Mouse (Mus musculus) limb, embryonic 15.5 days (tissue): ENCODE measurements around the gene Retn. TPM values are rescaled to one million over a fixed set of nuclear protein-coding genes. Genes with fewer than 3 reads are reported as not detected.

Experiments used
- ATAC-seq: fragments of 200-750 bp; cut with Nextera tagmentation; 2 replicates; pipeline ENCODE4 v1.8.0; 2017; ENCODE audit warnings: low read depth, moderate TSS enrichment; ENCODE audit not compliant: insufficient number of reproducible peaks, low FRiP score, low TSS enrichment
- H3K27ac ChIP-seq: fragments of 300-500 bp; sonication (generic); 2 replicates; pipeline ENCODE4 v1.5.1; 2015; ENCODE audit warnings: moderate library complexity, mild to moderate bottlenecking, inconsistent platforms
- H3K27me3 ChIP-seq: fragments of 300-500 bp; sonication (generic); 2 replicates; pipeline ENCODE4 v1.6.1; 2015; ENCODE audit warnings: inconsistent platforms
- H3K36me3 ChIP-seq: fragments of 300-500 bp; sonication (generic); 2 replicates; pipeline ENCODE4 v1.6.1; 2015; ENCODE audit warnings: inconsistent platforms
- H3K4me1 ChIP-seq: fragments of 300-500 bp; sonication (generic); 2 replicates; pipeline ENCODE4 v1.6.1; 2015; ENCODE audit warnings: inconsistent platforms
- H3K4me2 ChIP-seq: fragments of 300-500 bp; sonication (generic); 2 replicates; pipeline ENCODE4 v1.6.1; 2015; ENCODE audit warnings: mild to moderate bottlenecking, inconsistent platforms
- H3K4me3 ChIP-seq: fragments of 300-500 bp; sonication (generic); 2 replicates; pipeline ENCODE4 v1.5.1; 2015; ENCODE audit warnings: mild to moderate bottlenecking, inconsistent platforms
- H3K9ac ChIP-seq: fragments of 300-500 bp; sonication (generic); 2 replicates; pipeline ENCODE4 v1.6.1; 2015; ENCODE audit warnings: inconsistent platforms
- H3K9me3 ChIP-seq: fragments of 300-500 bp; sonication (generic); 2 replicates; pipeline ENCODE4 v1.6.1; 2016; ENCODE audit warnings: inconsistent platforms
- WGBS: fragments of 180-500 bp; shearing (Covaris S2); methylation state at CpG from one replicate; pipeline ENCODE4 v1.1.7; 2015; 5-methylcytosine and 5-hydroxymethylcytosine counted together
- polyA plus RNA-seq: library from polyadenylated mRNA; unstranded; fragments of >200 nt; fragmentation: Nextera tagmentation; extraction: Ambion mirVana; gene quantifications from 2 replicates; pipeline ENCODE4 v1.2.1, GENCODE M21; 2015

Retn gene
- polyA plus RNA-seq: not detected in 2 replicates

- Histone ChIP-seq H3K27ac (no peak within 1 kb of the TSS), H3K9ac (no peak within 1 kb of the TSS), H3K36me3 (no peaks in the 10 kb centered on the region), H3K9me3 (no peaks in the 10 kb centered on the region), H3K4me1 (no peaks in the 10 kb centered on the region), H3K4me3 (no peak within 1 kb of the TSS), H3K27me3 (no peaks in the 10 kb centered on the region), H3K4me2 (no peak within 1 kb of the TSS)
- ATAC-seq: peak; percentile 20; the same call in 1 of the 2 replicates
- 72% methylated on average over 3 of the region's 3 CpGs for WGBS
These were observed at the start of gene Retn for GRCm38 (mm10) chr8:3655526-3655925. TSS of gene Retn (plus strand) at chr8:3655770.

DNA sequence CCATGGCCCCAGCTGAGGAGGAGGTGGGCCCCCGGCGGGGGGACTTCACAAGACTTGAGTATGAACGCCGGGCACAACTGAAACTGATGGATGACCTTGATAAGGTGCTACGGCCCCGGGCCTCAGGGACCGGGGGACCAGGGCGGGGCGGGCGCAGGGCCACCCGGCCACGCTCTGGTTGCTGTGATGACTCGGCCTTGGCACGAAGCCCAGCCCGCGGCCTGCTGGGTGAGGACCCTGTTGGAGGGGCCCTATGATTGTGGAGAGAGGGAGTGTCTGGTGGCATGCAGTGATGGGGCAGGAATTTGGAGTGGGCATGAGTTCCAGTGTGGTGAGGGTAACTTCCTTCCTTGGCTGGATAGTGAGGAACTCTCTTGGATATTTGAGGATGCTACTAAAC lies 49.0 kb upstream of the Retn start:
- Histone ChIP-seq H3K4me3 (no peak overlapping the region), H3K4me1 (peaks cover 5% of the 10 kb centered on the region; the same call in 1 of the 2 replicates), H3K4me2 (no peak overlapping the region), H3K27me3 (no peaks in the 10 kb centered on the region), H3K27ac (no peak overlapping the region), H3K36me3 (peaks cover 76% of the 10 kb centered on the region), H3K9me3 (no peaks in the 10 kb centered on the region), H3K9ac (no peak overlapping the region)
- WGBS: 81% methylated on average over 16 of the region's 16 CpGs
- ATAC-seq: no peak

- H3K27me3 ChIP-seq: no peaks in the 10 kb centered on the region
- peaks cover 5% of the 10 kb centered on the region; the same call in 1 of the 2 replicates for H3K4me1 ChIP-seq
- H3K4me3 ChIP-seq: no peak overlapping the region
- H3K9me3 ChIP-seq: no peaks in the 10 kb centered on the region
- no peak overlapping the region for H3K9ac ChIP-seq
- H3K36me3 ChIP-seq: peaks cover 77% of the 10 kb centered on the region
- WGBS: 88% methylated on average over 7 of the region's 7 CpGs
- H3K27ac ChIP-seq: no peak overlapping the region
- no peak for ATAC-seq
- H3K4me2 ChIP-seq: no peak overlapping the region
These were observed 47.7 kb upstream of the Retn start for GRCm38 (mm10) chr8:3607822-3608221.

DNA sequence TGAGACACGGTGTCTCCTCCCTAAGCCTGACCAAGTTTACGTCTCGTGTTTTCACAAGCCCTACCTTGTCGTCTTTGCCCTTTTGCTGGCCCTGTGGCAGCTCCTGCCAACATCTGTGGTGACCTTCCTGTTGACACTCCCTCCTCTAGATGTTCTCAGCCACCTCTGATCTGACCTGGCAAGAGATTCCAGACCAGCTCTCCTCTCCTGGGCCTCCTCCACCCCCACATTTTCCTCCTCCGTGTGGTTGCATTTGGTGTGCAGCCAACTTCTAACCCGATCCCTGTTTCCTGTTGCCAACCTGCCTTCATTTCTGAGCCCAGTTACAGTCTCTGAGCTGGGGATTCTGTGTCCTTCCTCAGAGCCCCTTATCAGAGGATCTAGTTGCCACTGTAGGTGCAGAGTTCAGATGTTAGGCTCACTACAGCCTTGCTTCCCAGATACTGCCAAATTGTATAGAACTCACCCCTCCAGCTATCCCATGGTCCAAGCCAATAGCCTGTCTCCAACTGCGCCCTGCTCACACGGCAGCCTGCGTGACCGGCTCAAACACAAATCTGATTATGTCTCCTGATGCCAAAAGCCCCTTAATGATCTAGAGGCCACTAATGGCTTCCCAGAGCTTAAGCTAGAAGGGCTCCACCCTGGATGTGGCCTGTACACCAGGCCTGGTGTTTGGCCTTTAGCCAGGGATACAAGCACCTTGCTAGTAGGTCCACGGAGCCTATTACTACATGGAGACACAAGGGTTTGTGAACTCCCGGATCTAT lies 46.3 kb upstream of the Retn start:
- peaks cover 80% of the 10 kb centered on the region for H3K36me3 ChIP-seq
- H3K27ac ChIP-seq: peak overlapping the region; percentile 27; the same call in 1 of the 2 replicates
- H3K4me2 ChIP-seq: no peak overlapping the region
- H3K4me3 ChIP-seq: no peak overlapping the region
- no peak overlapping the region for H3K9ac ChIP-seq
- no peak for ATAC-seq
- H3K27me3 ChIP-seq: no peaks in the 10 kb centered on the region
- H3K4me1 ChIP-seq: peaks cover 5% of the 10 kb centered on the region; the same call in 1 of the 2 replicates
- no peaks in the 10 kb centered on the region for H3K9me3 ChIP-seq
- 72% methylated on average over 12 of the region's 12 CpGs for WGBS

GRCm38 (mm10) chr8:3609816-3610150 lies 45.8 kb upstream of the Retn start:
- Histone ChIP-seq H3K9me3 (no peaks in the 10 kb centered on the region), H3K27me3 (no peaks in the 10 kb centered on the region), H3K4me2 (no peak overlapping the region), H3K9ac (no peak overlapping the region), H3K27ac (no peak overlapping the region; the same call in 1 of the 2 replicates), H3K36me3 (peaks cover 82% of the 10 kb centered on the region), H3K4me3 (no peak overlapping the region), H3K4me1 (peaks cover 5% of the 10 kb centered on the region; the same call in 1 of the 2 replicates)
- WGBS: 66% methylated on average over 6 of the region's 6 CpGs
- no peak for ATAC-seq

GRCm38 (mm10) chr8:3621199-3621970 lies 34.2 kb upstream of the Retn start, which contains the start of the genes Xab2 and Pet100:
TSS of gene Xab2 (minus strand) at chr8:3621316.
TSS of gene Pet100 (plus strand) at chr8:3621548.
- Histone ChIP-seq H3K27ac (no peak within 1 kb of the TSS), H3K27me3 (no peaks in the 10 kb centered on the region), H3K4me2 (peak within 1 kb of the TSS; percentile 73), H3K9me3 (no peaks in the 10 kb centered on the region), H3K9ac (peak within 1 kb of the TSS; percentile 70), H3K36me3 (peaks cover 23% of the 10 kb centered on the region), H3K4me3 (peak within 1 kb of the TSS; percentile 72), H3K4me1 (peaks cover 21% of the 10 kb centered on the region)
- under 1% methylated on average over 37 of the region's 37 CpGs for WGBS
- ATAC-seq: peak; percentile 98

DNA sequence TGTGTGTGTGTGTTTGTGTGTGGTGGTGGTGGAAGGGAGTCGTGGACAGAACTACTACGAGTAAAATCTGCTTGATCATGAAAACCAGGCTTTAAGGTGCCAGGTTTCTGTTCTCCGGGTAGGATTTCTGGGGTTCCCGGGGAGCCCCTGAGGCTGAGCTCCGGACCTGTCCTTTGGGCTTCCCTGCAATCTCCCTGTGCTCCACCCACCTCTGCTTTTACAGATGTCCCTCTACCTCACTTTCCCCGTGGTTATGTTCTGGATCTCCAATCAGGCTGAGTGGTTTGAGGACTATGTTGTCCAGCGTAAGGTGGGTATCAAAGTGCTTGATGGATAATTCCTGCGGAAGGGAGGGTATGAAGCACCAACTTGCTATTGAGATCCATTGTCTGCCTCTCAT lies 33.5 kb upstream of the Retn start:
- no peak overlapping the region for H3K27ac ChIP-seq
- H3K4me1 ChIP-seq: peaks cover 21% of the 10 kb centered on the region
- 75% methylated on average over 8 of the region's 8 CpGs for WGBS
- peak overlapping the region; percentile 72 for H3K4me3 ChIP-seq
- peaks cover 18% of the 10 kb centered on the region for H3K36me3 ChIP-seq
- H3K9ac ChIP-seq: no peak overlapping the region; the same call in 1 of the 2 replicates
- no peak for ATAC-seq
- no peaks in the 10 kb centered on the region for H3K27me3 ChIP-seq
- no peaks in the 10 kb centered on the region for H3K9me3 ChIP-seq
- H3K4me2 ChIP-seq: peak overlapping the region; percentile 57

- Histone ChIP-seq H3K27me3 (peaks cover 13% of the 10 kb centered on the region; the same call in 1 of the 2 replicates), H3K9ac (no peak within 1 kb of the TSS)
- 64% methylated on average over 1 of the region's 1 CpGs for WGBS
These were observed 30.1 kb upstream of the Retn start, which contains the start of gene Pcp2 for GRCm38 (mm10) chr8:3625445-3625844. TSS of gene Pcp2 (minus strand) at chr8:3625545.

DNA sequence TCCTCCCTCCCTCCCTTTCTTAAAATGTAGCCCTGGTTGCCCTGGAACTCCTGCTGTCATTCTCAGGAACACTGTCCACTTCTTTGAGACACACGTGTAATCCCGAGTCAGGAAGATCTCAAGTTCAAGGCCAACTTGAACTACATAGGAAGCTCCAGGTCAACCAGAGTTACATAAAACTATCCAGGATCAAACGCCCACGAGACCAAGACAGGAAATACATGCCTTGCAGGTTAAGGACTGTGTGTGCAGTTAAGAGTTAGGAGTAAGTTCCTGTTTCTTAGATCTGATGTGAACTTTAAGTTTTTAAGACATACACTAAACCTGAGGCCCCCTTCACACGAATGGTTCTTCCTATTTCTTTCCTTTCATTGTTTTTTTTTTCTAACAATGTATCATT lies 28.6 kb upstream of the Retn start:
- Histone ChIP-seq H3K9me3 (no peaks in the 10 kb centered on the region), H3K27ac (no peak overlapping the region), H3K27me3 (peaks cover 21% of the 10 kb centered on the region; the same call in 1 of the 2 replicates), H3K4me3 (no peak overlapping the region), H3K36me3 (no peaks in the 10 kb centered on the region), H3K4me2 (no peak overlapping the region), H3K4me1 (peaks cover 19% of the 10 kb centered on the region), H3K9ac (no peak overlapping the region)
- ATAC-seq: no peak
- 57% methylated on average over 5 of the region's 5 CpGs for WGBS

More at GRCm38 (mm10) chr8:3625445-3625844, 30.1 kb upstream of the Retn start, which contains the start of gene Pcp2:
- no peak within 1 kb of the TSS for H3K4me2 ChIP-seq
- H3K4me1 ChIP-seq: peaks cover 10% of the 10 kb centered on the region
- no peaks in the 10 kb centered on the region for H3K9me3 ChIP-seq
- ATAC-seq: no peak
- H3K4me3 ChIP-seq: no peak within 1 kb of the TSS
- no peak within 1 kb of the TSS for H3K27ac ChIP-seq
- no peaks in the 10 kb centered on the region for H3K36me3 ChIP-seq

DNA sequence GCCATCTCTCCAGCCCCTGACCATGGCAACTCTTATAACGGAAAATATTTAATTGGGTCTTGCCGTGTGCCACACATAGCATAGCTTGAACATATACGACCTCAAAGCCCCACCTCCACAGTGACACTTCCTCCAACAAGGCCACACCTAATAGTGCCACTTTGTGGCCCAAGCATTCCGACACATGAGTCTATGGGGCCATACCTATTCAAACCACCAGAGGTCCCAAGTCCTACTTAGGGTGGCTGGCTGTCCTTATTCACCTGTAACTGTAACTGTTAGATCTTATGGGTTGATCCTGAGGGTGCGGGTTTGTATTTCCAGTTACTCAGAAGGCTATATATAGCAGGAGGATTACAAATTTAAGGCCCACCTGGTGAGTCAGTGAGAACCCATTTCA lies 27.6 kb upstream of the Retn start:
- Histone ChIP-seq H3K36me3 (no peaks in the 10 kb centered on the region), H3K4me3 (no peak overlapping the region), H3K9ac (no peak overlapping the region), H3K4me1 (peaks cover 15% of the 10 kb centered on the region), H3K4me2 (no peak overlapping the region), H3K9me3 (no peaks in the 10 kb centered on the region), H3K27ac (no peak overlapping the region), H3K27me3 (peaks cover 21% of the 10 kb centered on the region; the same call in 1 of the 2 replicates)
- ATAC-seq: no peak
- 23% methylated on average over 5 of the region's 5 CpGs for WGBS

GRCm38 (mm10) chr8:3630647-3631477 lies 24.7 kb upstream of the Retn start, which contains the start of gene Stxbp2:
TSS of gene Stxbp2 (plus strand) at chr8:3630955.
- Histone ChIP-seq H3K9ac (peak within 1 kb of the TSS; percentile 26), H3K27ac (no peak within 1 kb of the TSS), H3K36me3 (no peaks in the 10 kb centered on the region), H3K27me3 (peaks cover 21% of the 10 kb centered on the region; the same call in 1 of the 2 replicates), H3K4me3 (peak within 1 kb of the TSS; percentile 49), H3K9me3 (no peaks in the 10 kb centered on the region), H3K4me2 (peak within 1 kb of the TSS; percentile 68), H3K4me1 (peaks cover 15% of the 10 kb centered on the region)
- 6% methylated on average over 47 of the region's 47 CpGs for WGBS
- peak; percentile 75; the same call in 1 of the 2 replicates for ATAC-seq
